Mouse (Mus musculus): ENCODE measurements around the gene Krt1. TPM values are rescaled to one million over a fixed set of nuclear protein-coding genes. Genes with fewer than 3 reads are reported as not detected.

Gene Krt1
- not detected for polyA plus RNA-seq (2014; fragmentation: Illumina TruSeq; extraction: RNeasy Lipid Tissue Mini Kit (QIAGEN cat#74804); ENCODE audit: low read depth, low replicate concordance)

DNA sequence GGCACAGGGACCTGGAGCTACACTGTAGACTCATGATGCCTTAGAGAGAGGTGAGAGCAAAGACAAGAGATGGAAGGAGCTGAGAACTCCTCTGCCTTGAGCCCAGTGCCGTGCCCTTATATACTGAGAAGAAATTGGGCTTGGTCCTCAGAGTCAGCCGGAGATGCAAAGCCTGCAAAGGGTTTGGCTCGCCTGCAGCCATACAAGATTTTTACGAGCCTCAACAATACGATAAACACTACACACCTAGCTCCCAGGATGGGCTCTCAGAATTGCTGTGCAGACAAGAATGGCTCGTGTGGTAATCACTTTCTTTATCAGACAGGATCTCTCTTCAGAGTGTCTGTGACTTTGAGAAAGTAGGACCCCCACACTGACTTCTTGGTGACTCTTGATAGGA is at the start of gene Krt1:
Gene Krt1, minus strand, starts transcription at position 101 of the 400 bp plus-strand sequence.

GRCm38 (mm10) chr15:101892820-101893219 is 42.2 kb upstream of the Krt1 start, which contains the start of gene Krt76:
Gene Krt76 (minus strand): TSS chr15:101892920.

DNA sequence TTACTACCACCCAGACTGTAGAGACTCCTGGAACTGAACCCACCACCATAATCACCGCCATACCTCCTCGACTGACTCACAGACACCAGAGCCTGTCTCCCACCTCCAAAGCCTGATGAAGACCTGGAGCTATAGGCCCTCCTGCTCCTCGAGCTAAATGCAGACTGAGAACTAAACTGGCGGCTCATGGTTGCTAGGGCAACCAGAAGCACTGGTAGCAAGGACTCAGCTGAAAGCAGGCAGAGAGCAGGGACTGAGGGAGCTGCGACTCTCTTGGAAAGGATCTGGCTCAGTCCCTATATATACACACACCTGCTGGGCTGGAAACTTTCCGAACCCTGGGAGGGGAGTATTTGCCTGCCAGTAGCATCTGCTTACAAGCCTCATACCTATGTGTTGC is 18.8 kb upstream of the Krt1 start, which contains the start of gene Krt77:
Gene Krt77, minus strand, starts transcription at position 275 of the 400 bp plus-strand sequence.

GRCm38 (mm10) chr15:101817875-101818274 is 32.7 kb downstream of the Krt1 start, which contains the start of gene Krt2:
Gene Krt2 (minus strand): TSS chr15:101818169.

GRCm38 (mm10) chr15:101802296-101802835 is 48.2 kb downstream of the Krt1 start, which contains the start of gene Krt73:
Gene Krt73 (minus strand): TSS chr15:101802346.

Other genes with a start within 250 kb of the Krt1 start
- gene Gm5414, start 222.6 kb downstream of the Krt1 start, polyA plus RNA-seq (2014; fragmentation: Illumina TruSeq; extraction: RNeasy Lipid Tissue Mini Kit (QIAGEN cat#74804); ENCODE audit: low read depth, low replicate concordance) = not detected
- not detected for gene Gm5478, start 203.4 kb downstream of the Krt1 start, polyA plus RNA-seq (2014; fragmentation: Illumina TruSeq; extraction: RNeasy Lipid Tissue Mini Kit (QIAGEN cat#74804); ENCODE audit: low read depth, low replicate concordance)
- gene Krt6b, start 170.5 kb downstream of the Krt1 start, polyA plus RNA-seq (2014; fragmentation: Illumina TruSeq; extraction: RNeasy Lipid Tissue Mini Kit (QIAGEN cat#74804); ENCODE audit: low read depth, low replicate concordance) = not detected
- gene Krt6a, start 156.5 kb downstream of the Krt1 start, polyA plus RNA-seq (2014; fragmentation: Illumina TruSeq; extraction: RNeasy Lipid Tissue Mini Kit (QIAGEN cat#74804); ENCODE audit: low read depth, low replicate concordance) = not detected
- gene Krt5, start 137.9 kb downstream of the Krt1 start, polyA plus RNA-seq (2014; fragmentation: Illumina TruSeq; extraction: RNeasy Lipid Tissue Mini Kit (QIAGEN cat#74804); ENCODE audit: low read depth, low replicate concordance) = 39.6 TPM
- gene Krt71, start 107.7 kb downstream of the Krt1 start, polyA plus RNA-seq (2014; fragmentation: Illumina TruSeq; extraction: RNeasy Lipid Tissue Mini Kit (QIAGEN cat#74804); ENCODE audit: low read depth, low replicate concordance) = not detected
- not detected for gene Krt72, start 64.3 kb downstream of the Krt1 start, polyA plus RNA-seq (2014; fragmentation: Illumina TruSeq; extraction: RNeasy Lipid Tissue Mini Kit (QIAGEN cat#74804); ENCODE audit: low read depth, low replicate concordance)
- gene Krt73, start 48.4 kb downstream of the Krt1 start, polyA plus RNA-seq (2014; fragmentation: Illumina TruSeq; extraction: RNeasy Lipid Tissue Mini Kit (QIAGEN cat#74804); ENCODE audit: low read depth, low replicate concordance) = not detected
- gene Krt2, start 32.6 kb downstream of the Krt1 start, polyA plus RNA-seq (2014; fragmentation: Illumina TruSeq; extraction: RNeasy Lipid Tissue Mini Kit (QIAGEN cat#74804); ENCODE audit: low read depth, low replicate concordance) = not detected
- gene Krt77, start 18.9 kb upstream of the Krt1 start, polyA plus RNA-seq (2014; fragmentation: Illumina TruSeq; extraction: RNeasy Lipid Tissue Mini Kit (QIAGEN cat#74804); ENCODE audit: low read depth, low replicate concordance) = not detected
- gene Krt76, start 42.1 kb upstream of the Krt1 start, polyA plus RNA-seq (2014; fragmentation: Illumina TruSeq; extraction: RNeasy Lipid Tissue Mini Kit (QIAGEN cat#74804); ENCODE audit: low read depth, low replicate concordance) = not detected
- not detected for gene Krt4, start 73.9 kb upstream of the Krt1 start, polyA plus RNA-seq (2014; fragmentation: Illumina TruSeq; extraction: RNeasy Lipid Tissue Mini Kit (QIAGEN cat#74804); ENCODE audit: low read depth, low replicate concordance)
- 1.6 TPM for gene Krt79, start 89.5 kb upstream of the Krt1 start, polyA plus RNA-seq (2014; fragmentation: Illumina TruSeq; extraction: RNeasy Lipid Tissue Mini Kit (QIAGEN cat#74804); ENCODE audit: low read depth, low replicate concordance)
- 0.19 TPM for gene Krt78, start 103.5 kb upstream of the Krt1 start, polyA plus RNA-seq (2014; fragmentation: Illumina TruSeq; extraction: RNeasy Lipid Tissue Mini Kit (QIAGEN cat#74804); ENCODE audit: low read depth, low replicate concordance)
- 197 TPM for gene Krt8, start 153.7 kb upstream of the Krt1 start, polyA plus RNA-seq (2014; fragmentation: Illumina TruSeq; extraction: RNeasy Lipid Tissue Mini Kit (QIAGEN cat#74804); ENCODE audit: low read depth, low replicate concordance)
- gene Krt18, start 177.4 kb upstream of the Krt1 start, polyA plus RNA-seq (2014; fragmentation: Illumina TruSeq; extraction: RNeasy Lipid Tissue Mini Kit (QIAGEN cat#74804); ENCODE audit: low read depth, low replicate concordance) = 277 TPM
- gene Eif4b, start 223.0 kb upstream of the Krt1 start, polyA plus RNA-seq (2014; fragmentation: Illumina TruSeq; extraction: RNeasy Lipid Tissue Mini Kit (QIAGEN cat#74804); ENCODE audit: low read depth, low replicate concordance) = 163 TPM
- gene Tns2, start 249.6 kb upstream of the Krt1 start, polyA plus RNA-seq (2014; fragmentation: Illumina TruSeq; extraction: RNeasy Lipid Tissue Mini Kit (QIAGEN cat#74804); ENCODE audit: low read depth, low replicate concordance) = 102 TPM

Measured in adipose tissue, adult 10 weeks (tissue).